Mouse (Mus musculus): Measurements from ENCODE around the gene Brk1. TPM values are rescaled to one million over a fixed set of nuclear protein-coding genes. Genes with fewer than 3 reads are reported as not detected.
A peak's percentile ranks its signal among the peaks of the same experiment; 100 is the strongest.

Gene Brk1
- 111 to 131 TPM (median 120 TPM) in 3 replicates for total RNA-seq (2017)

- ATAC-seq (replicated peaks; ENCODE audit: insufficient number of reproducible peaks, low FRiP score, low TSS enrichment, poor library complexity, severe bottlenecking), result peak; percentile 88
These were observed at the start of gene Brk1 for GRCm38 (mm10) chr6:113604432-113605223. Gene Brk1, plus strand, starts transcription at chr6:113604772.

GRCm38 (mm10) chr6:113559736-113560135 lies 44.8 kb upstream of the Brk1 start:
- ATAC-seq (replicated peaks; ENCODE audit: insufficient number of reproducible peaks, low FRiP score, low TSS enrichment, poor library complexity, severe bottlenecking), result no peak

GRCm38 (mm10) chr6:113564557-113564956 lies 40.0 kb upstream of the Brk1 start:
- ATAC-seq (replicated peaks; ENCODE audit: insufficient number of reproducible peaks, low FRiP score, low TSS enrichment, poor library complexity, severe bottlenecking), result no peak

GRCm38 (mm10) chr6:113576044-113576443 lies 28.5 kb upstream of the Brk1 start:
- no peak for ATAC-seq (replicated peaks; ENCODE audit: insufficient number of reproducible peaks, low FRiP score, low TSS enrichment, poor library complexity, severe bottlenecking)

- ATAC-seq (replicated peaks; ENCODE audit: insufficient number of reproducible peaks, low FRiP score, low TSS enrichment, poor library complexity, severe bottlenecking), result no peak
These were observed 25.3 kb upstream of the Brk1 start for GRCm38 (mm10) chr6:113579306-113579705.

- ATAC-seq (replicated peaks; ENCODE audit: insufficient number of reproducible peaks, low FRiP score, low TSS enrichment, poor library complexity, severe bottlenecking), result no peak
These were observed 21.5 kb upstream of the Brk1 start for GRCm38 (mm10) chr6:113583023-113583422.

- no peak for ATAC-seq (replicated peaks; ENCODE audit: insufficient number of reproducible peaks, low FRiP score, low TSS enrichment, poor library complexity, severe bottlenecking)
These were observed 19.5 kb upstream of the Brk1 start for GRCm38 (mm10) chr6:113585065-113585464.

- ATAC-seq (replicated peaks; ENCODE audit: insufficient number of reproducible peaks, low FRiP score, low TSS enrichment, poor library complexity, severe bottlenecking), result no peak
These were observed 17.9 kb upstream of the Brk1 start for GRCm38 (mm10) chr6:113586466-113587183.

GRCm38 (mm10) chr6:113592637-113593036 lies 11.9 kb upstream of the Brk1 start:
- no peak for ATAC-seq (replicated peaks; ENCODE audit: insufficient number of reproducible peaks, low FRiP score, low TSS enrichment, poor library complexity, severe bottlenecking)

GRCm38 (mm10) chr6:113597945-113598344 lies 6.6 kb upstream of the Brk1 start:
- no peak for ATAC-seq (replicated peaks; ENCODE audit: insufficient number of reproducible peaks, low FRiP score, low TSS enrichment, poor library complexity, severe bottlenecking)

GRCm38 (mm10) chr6:113599833-113600232 lies 4.7 kb upstream of the Brk1 start:
- no peak for ATAC-seq (replicated peaks; ENCODE audit: insufficient number of reproducible peaks, low FRiP score, low TSS enrichment, poor library complexity, severe bottlenecking)

- no peak for ATAC-seq (replicated peaks; ENCODE audit: insufficient number of reproducible peaks, low FRiP score, low TSS enrichment, poor library complexity, severe bottlenecking)
These were observed 3.9 kb upstream of the Brk1 start, which contains the start of gene Fancd2os for GRCm38 (mm10) chr6:113600543-113601139. Gene Fancd2os, minus strand, starts transcription at chr6:113600715.

GRCm38 (mm10) chr6:113602821-113603220 lies 1.8 kb upstream of the Brk1 start:
- ATAC-seq (replicated peaks; ENCODE audit: insufficient number of reproducible peaks, low FRiP score, low TSS enrichment, poor library complexity, severe bottlenecking), result no peak

- ATAC-seq (replicated peaks; ENCODE audit: insufficient number of reproducible peaks, low FRiP score, low TSS enrichment, poor library complexity, severe bottlenecking), result no peak
These were observed 579 bp upstream of the Brk1 start for GRCm38 (mm10) chr6:113603993-113604392.

- no peak; the same call in 1 of the 2 replicates for ATAC-seq (replicated peaks; ENCODE audit: insufficient number of reproducible peaks, low FRiP score, low TSS enrichment, poor library complexity, severe bottlenecking)
These were observed 613 bp downstream of the Brk1 start for GRCm38 (mm10) chr6:113605224-113605545.

- ATAC-seq (replicated peaks; ENCODE audit: insufficient number of reproducible peaks, low FRiP score, low TSS enrichment, poor library complexity, severe bottlenecking), result no peak
These were observed 4.3 kb downstream of the Brk1 start for GRCm38 (mm10) chr6:113608871-113609270.

- ATAC-seq (replicated peaks; ENCODE audit: insufficient number of reproducible peaks, low FRiP score, low TSS enrichment, poor library complexity, severe bottlenecking), result no peak
These were observed 4.7 kb downstream of the Brk1 start for GRCm38 (mm10) chr6:113609293-113609692.

- ATAC-seq (replicated peaks; ENCODE audit: insufficient number of reproducible peaks, low FRiP score, low TSS enrichment, poor library complexity, severe bottlenecking), result no peak
These were observed 7.8 kb downstream of the Brk1 start for GRCm38 (mm10) chr6:113612258-113612969.

GRCm38 (mm10) chr6:113614152-113614551 lies 9.6 kb downstream of the Brk1 start:
- ATAC-seq (replicated peaks; ENCODE audit: insufficient number of reproducible peaks, low FRiP score, low TSS enrichment, poor library complexity, severe bottlenecking), result no peak; the same call in 1 of the 2 replicates

Data from monocyte, adult 5-6 weeks (primary cell).